Mouse (Mus musculus): ENCODE measurements around the gene Mapk9. TPM values are rescaled to one million over a fixed set of nuclear protein-coding genes. Genes with fewer than 3 reads are reported as not detected.

Mapk9 gene
- total and polyA plus RNA-seq, 3 experiments = 43.1 to 52.8 TPM; not detected in 1

GRCm38 (mm10) chr11:49840666-49841065 is 5.9 kb upstream of the Mapk9 start:
- Histone ChIP-seq H3K79me2 (ENCODE audit: control insufficient read depth, insufficient read depth, low read length, poor library complexity) (no peaks in the 10 kb centered on the region), H3K27me3 (ENCODE audit: control insufficient read depth in 1 of 2, insufficient read depth in 2 of 2, low read length in 2 of 2) (no peaks in the 10 kb centered on the region), H3K36me3 (ENCODE audit: control insufficient read depth in 1 of 2, insufficient read depth in 2 of 2, low read length in 2 of 2) (peaks cover 0 to 9% of the 10 kb centered on the region in 2 experiments; a peak in 2 of 4 replicates), H3K9ac (ENCODE audit: control insufficient read depth, low read depth, low read length, poor library complexity, severe bottlenecking) (no peak overlapping the region), H3K27ac (ENCODE audit: control insufficient read depth, low read depth, low read length) (no peak overlapping the region), H3K4me3 (ENCODE audit: control insufficient read depth in 1 of 2, insufficient read depth in 1 of 2, low read depth in 2 of 2, low read length in 2 of 2) (no peak overlapping the region), H3K9me3 (replicated peaks; ENCODE audit: insufficient read depth, low read length) (no peaks in the 10 kb centered on the region), H3K4me1 (ENCODE audit: control insufficient read depth in 1 of 2, insufficient read depth in 2 of 2, low read length in 2 of 2) (peaks cover 0 to 10% of the 10 kb centered on the region in 2 experiments; a peak in 3 of 4 replicates)
- TF ChIP-seq EP300 (IDR thresholded peaks at IDR 0.05; ENCODE audit: low read depth in 1 of 2, low read length in 2 of 2) (peak in 1 of 2 experiments; percentile 12; a peak in 1 of 4 replicates), GATA1 (IDR thresholded peaks at IDR 0.05; ENCODE audit: low read depth, low read length) (0 out of 2 replicates have a peak, but pooled peaks have one; percentile 21), ETS1 (IDR thresholded peaks at IDR 0.05; ENCODE audit: low read depth, low read length) (0 out of 2 replicates have a peak, but pooled peaks have one; percentile 22), MYC (IDR thresholded peaks at IDR 0.05; ENCODE audit: low read depth, low read length) (no peak)
- DNase-seq (ENCODE audit: low read depth, low spot score) = peak; percentile 68

GRCm38 (mm10) chr11:49841886-49842285 is 4.7 kb upstream of the Mapk9 start:
- Histone ChIP-seq H3K4me1 (ENCODE audit: control insufficient read depth in 1 of 2, insufficient read depth in 2 of 2, low read length in 2 of 2) (peaks cover 0 to 13% of the 10 kb centered on the region in 2 experiments; a peak in 3 of 4 replicates), H3K9me3 (replicated peaks; ENCODE audit: insufficient read depth, low read length) (no peaks in the 10 kb centered on the region), H3K27ac (ENCODE audit: control insufficient read depth, low read depth, low read length) (no peak overlapping the region), H3K36me3 (ENCODE audit: control insufficient read depth in 1 of 2, insufficient read depth in 2 of 2, low read length in 2 of 2) (peaks cover 0 to 11% of the 10 kb centered on the region in 2 experiments; a peak in 2 of 4 replicates), H3K4me3 (ENCODE audit: control insufficient read depth in 1 of 2, insufficient read depth in 1 of 2, low read depth in 2 of 2, low read length in 2 of 2) (no peak overlapping the region), H3K27me3 (ENCODE audit: control insufficient read depth in 1 of 2, insufficient read depth in 2 of 2, low read length in 2 of 2) (no peaks in the 10 kb centered on the region), H3K9ac (ENCODE audit: control insufficient read depth, low read depth, low read length, poor library complexity, severe bottlenecking) (no peak overlapping the region), H3K79me2 (ENCODE audit: control insufficient read depth, insufficient read depth, low read length, poor library complexity) (peaks cover 2% of the 10 kb centered on the region; the same call in 1 of the 2 replicates)
- no peak for DNase-seq (ENCODE audit: low read depth, low spot score)
- TF ChIP-seq TCF12 (IDR thresholded peaks at IDR 0.05; ENCODE audit: low read depth, low read length) (no peak), SIN3A (IDR thresholded peaks at IDR 0.05; ENCODE audit: low read length) (no peak), HCFC1 (IDR thresholded peaks at IDR 0.05; ENCODE audit: low read depth, low read length) (no peak), KAT2A (conservative IDR thresholded peaks at IDR 0.05; ENCODE audit: low read depth, low read length) (no peak), ZKSCAN1 (IDR thresholded peaks at IDR 0.05; ENCODE audit: low read depth, low read length) (no peak), MXI1 (IDR thresholded peaks at IDR 0.05; ENCODE audit: low read depth, low read length) (no peak), E2F4 (IDR thresholded peaks at IDR 0.05; ENCODE audit: borderline replicate concordance, low read depth, low read length) (no peak), ZMIZ1 (IDR thresholded peaks at IDR 0.05; ENCODE audit: low read depth, low read length) (no peak), BHLHE40 (IDR thresholded peaks at IDR 0.05; ENCODE audit: borderline replicate concordance, low read depth, low read length) (no peak), GATA1 (IDR thresholded peaks at IDR 0.05; ENCODE audit: low read depth, low read length) (no peak), ELF1 (IDR thresholded peaks at IDR 0.05; ENCODE audit: low read depth, low read length) (no peak), GABPA (IDR thresholded peaks at IDR 0.05; ENCODE audit: low read depth, low read length) (no peak), POLR2A (IDR thresholded peaks at IDR 0.05; ENCODE audit: control insufficient read depth in 1 of 2, insufficient read depth in 1 of 2, low read depth in 1 of 2, low read length in 2 of 2, poor library complexity in 1 of 2) (no peak), RCOR1 (IDR thresholded peaks at IDR 0.05; ENCODE audit: low read depth, low read length) (no peak), TAL1 (IDR thresholded peaks at IDR 0.05; ENCODE audit: low read length) (no peak), USF2 (IDR thresholded peaks at IDR 0.05; ENCODE audit: borderline replicate concordance in 1 of 2, insufficient read depth in 1 of 2, low read depth in 1 of 2, low read length in 2 of 2) (no peak)

All from MEL (cell line).